Mouse (Mus musculus) kidney, postnatal 0 days (tissue): Measurements from ENCODE around the gene Atcay. TPM values are rescaled to one million over a fixed set of nuclear protein-coding genes. Genes with fewer than 3 reads are reported as not detected.
"Not testable (repeated sequence)": the region's sequence is repeated elsewhere in the genome, so short reads cannot be mapped to it uniquely, and the experiment has no call there.

ENCODE experiments used
- ATAC-seq: fragments of 200-750 bp; cut with Nextera tagmentation; replicated peaks from 2 replicates; pipeline ENCODE4 v1.8.0; 2017; ENCODE audit warnings: low read depth, moderate number of reproducible peaks, moderate TSS enrichment, moderate library complexity; ENCODE audit not compliant: low FRiP score
- DNase-seq: peaks from one replicate; pipeline ENCODE4 v3.0.0-alpha.2; 2016; ENCODE audit warnings: low spot score
- H3K27ac ChIP-seq: fragments of 300-500 bp; sonication (generic); 2 replicates; pipeline ENCODE4 v1.5.1; 2014; ENCODE audit warnings: mild to moderate bottlenecking
- H3K27me3 ChIP-seq: fragments of 300-500 bp; sonication (generic); 2 replicates; pipeline ENCODE4 v1.6.1; 2014; ENCODE audit warnings: low read length, mixed read lengths; ENCODE audit not compliant: insufficient read depth
- H3K36me3 ChIP-seq: fragments of 300-500 bp; sonication (generic); 2 replicates; pipeline ENCODE4 v1.6.1; 2014; ENCODE audit warnings: low read length, mixed read lengths; ENCODE audit not compliant: insufficient read depth
- H3K4me1 ChIP-seq: fragments of 300-500 bp; sonication (generic); replicated peaks from 2 replicates; pipeline ENCODE4 v1.6.1; 2014; ENCODE audit warnings: antibody characterized with exemption, low read length, mixed read lengths; ENCODE audit not compliant: insufficient read depth
- H3K4me2 ChIP-seq: fragments of 300-500 bp; sonication (generic); 2 replicates; pipeline ENCODE4 v1.6.1; 2014; ENCODE audit warnings: mild to moderate bottlenecking, low read length, moderate library complexity, mixed read lengths
- H3K4me3 ChIP-seq: fragments of 300-500 bp; sonication (generic); replicated peaks from 2 replicates; pipeline ENCODE4 v1.5.1; 2014; ENCODE audit warnings: low read depth, low read length
- H3K9ac ChIP-seq: fragments of 300-500 bp; sonication (generic); 2 replicates; pipeline ENCODE4 v1.6.1; 2014; ENCODE audit warnings: low read depth, low read length
- H3K9me3 ChIP-seq: fragments of 300-500 bp; sonication (generic); replicated peaks from 2 replicates; pipeline ENCODE4 v1.6.1; 2016; ENCODE audit warnings: low read length, inconsistent platforms, mixed read lengths
- CTCF ChIP-seq: IDR thresholded peaks from 2 replicates; pipeline ENCODE4 v1.5.1; 2016; ENCODE audit warnings: antibody characterized with exemption, low read depth, mild to moderate bottlenecking, moderate library complexity
- WGBS: fragments of 180-500 bp; shearing (Covaris S2); extraction: QIAGEN DNeasy Blood & Tissue Kit; methylation state at CpG from one replicate; pipeline ENCODE4 v1.1.7; 2014; 5-methylcytosine and 5-hydroxymethylcytosine counted together
- polyA plus RNA-seq: library from polyadenylated mRNA; unstranded; fragments of >200 nt; fragmentation: Nextera tagmentation; extraction: Ambion mirVana; gene quantifications from 2 replicates; pipeline ENCODE4 v1.2.1, GENCODE M21; 2015

Gene Atcay
- polyA plus RNA-seq, 1 experiment from 2014 or later: 0.32 TPM

- no peak overlapping the region for H3K4me3 ChIP-seq
- H3K9me3 ChIP-seq: no peaks in the 10 kb centered on the region
- no peak for DNase-seq
- H3K27me3 ChIP-seq: peaks cover 15% of the 10 kb centered on the region
- no peak for ATAC-seq
- no peak overlapping the region for H3K27ac ChIP-seq
- TF ChIP-seq CTCF: no peak
- no peaks in the 10 kb centered on the region; the same call in 1 of the 2 replicates for H3K4me1 ChIP-seq
- H3K36me3 ChIP-seq: no peaks in the 10 kb centered on the region
- H3K4me2 ChIP-seq: no peak overlapping the region
- WGBS: 77% methylated on average over 6 of the region's 6 CpGs
- H3K9ac ChIP-seq: no peak overlapping the region
These were observed 3.6 kb upstream of the Atcay start for GRCm38 (mm10) chr10:81234206-81234605.

DNA sequence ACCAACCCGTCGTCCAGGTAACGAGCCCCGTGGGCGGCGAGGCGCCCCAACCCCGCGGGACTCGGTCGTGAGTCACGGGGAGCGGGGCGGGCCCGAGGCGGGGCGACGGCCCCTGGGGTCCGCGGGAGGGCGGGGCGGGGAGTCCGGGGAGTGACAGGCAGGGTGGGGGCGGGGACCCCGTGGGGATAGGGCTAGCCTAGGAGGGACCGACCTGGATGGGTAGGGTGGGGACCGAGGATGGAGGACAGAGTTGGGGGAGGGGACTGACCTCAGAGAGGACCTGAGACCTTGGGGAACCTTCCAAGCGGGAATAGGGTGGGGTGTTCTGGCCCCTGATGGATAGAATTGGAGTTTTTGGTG is 2.6 kb upstream of the Atcay start:
- peaks cover 15% of the 10 kb centered on the region for H3K27me3 ChIP-seq
- no peak overlapping the region for H3K27ac ChIP-seq
- peak overlapping the region; percentile 63 for H3K4me3 ChIP-seq
- no peaks in the 10 kb centered on the region for H3K9me3 ChIP-seq
- DNase-seq (no peak), ATAC-seq (peak; percentile 76)
- H3K36me3 ChIP-seq: no peaks in the 10 kb centered on the region
- TF ChIP-seq CTCF: no peak
- peak overlapping the region; percentile 75 for H3K9ac ChIP-seq
- 3% methylated on average over 26 of the region's 28 CpGs for WGBS
- no peaks in the 10 kb centered on the region; the same call in 1 of the 2 replicates for H3K4me1 ChIP-seq
- peak overlapping the region; percentile 69 for H3K4me2 ChIP-seq

- TF ChIP-seq CTCF: 0 out of 2 replicates have a peak, but pooled peaks have one; percentile 2
- 6% methylated on average over 29 of the region's 29 CpGs for WGBS
- Histone ChIP-seq H3K4me2 (peak within 1 kb of the TSS; percentile 69), H3K9me3 (no peaks in the 10 kb centered on the region), H3K27me3 (peaks cover 15% of the 10 kb centered on the region), H3K36me3 (no peaks in the 10 kb centered on the region), H3K4me3 (peak within 1 kb of the TSS; percentile 63), H3K9ac (peak within 1 kb of the TSS; percentile 75), H3K4me1 (no peaks in the 10 kb centered on the region; the same call in 1 of the 2 replicates), H3K27ac (no peak within 1 kb of the TSS)
- ATAC-seq (peak; percentile 88), DNase-seq (peak; percentile 90)
These were observed 2.1 kb upstream of the Atcay start, which contains the start of gene Zfr2 for GRCm38 (mm10) chr10:81232580-81233225. Zfr2 (plus strand) TSS chr10:81233155.

DNA sequence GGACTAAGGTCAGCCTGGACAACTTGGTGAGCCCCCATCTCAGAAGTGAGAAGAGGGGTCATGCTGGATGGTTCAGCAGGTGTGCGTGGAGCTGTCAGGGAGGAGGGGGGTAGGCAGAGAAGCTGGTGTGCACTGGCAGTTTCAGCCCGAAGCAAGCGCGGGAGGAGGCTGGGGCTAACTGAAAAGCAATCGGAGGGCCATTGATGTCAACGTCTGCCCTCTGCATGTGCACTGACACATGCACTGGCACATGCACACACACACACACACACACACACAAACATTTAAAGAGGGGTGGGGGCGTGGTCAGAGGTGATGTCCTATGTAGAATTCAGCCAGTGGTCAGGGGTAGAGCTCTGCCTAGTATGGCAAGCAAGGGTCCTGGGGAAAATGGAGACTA is 803 bp upstream of the Atcay start:
- TF ChIP-seq CTCF: no peak
- H3K36me3 ChIP-seq: no peaks in the 10 kb centered on the region
- no peak overlapping the region for H3K9ac ChIP-seq
- DNase-seq: no peak
- ATAC-seq: no peak
- no peaks in the 10 kb centered on the region for H3K9me3 ChIP-seq
- WGBS: 52% methylated on average over 7 of the region's 7 CpGs
- H3K4me2 ChIP-seq: no peak overlapping the region
- H3K4me3 ChIP-seq: no peak overlapping the region
- H3K27ac ChIP-seq: no peak overlapping the region
- no peaks in the 10 kb centered on the region; the same call in 1 of the 2 replicates for H3K4me1 ChIP-seq
- peaks cover 15% of the 10 kb centered on the region for H3K27me3 ChIP-seq

- no peak for ATAC-seq
- peak overlapping the region; percentile 23 for H3K4me2 ChIP-seq
- WGBS: 12% methylated on average over 20 of the region's 20 CpGs
These were observed 747 bp downstream of the Atcay start for GRCm38 (mm10) chr10:81229735-81230437.

GRCm38 (mm10) chr10:81223731-81224130 is 6.9 kb downstream of the Atcay start:
- not testable (repeated sequence) for H3K36me3 ChIP-seq, H3K4me2 ChIP-seq, H3K27ac ChIP-seq, H3K27me3 ChIP-seq, ATAC-seq, H3K9ac ChIP-seq, H3K9me3 ChIP-seq, DNase-seq, H3K4me3 ChIP-seq, H3K4me1 ChIP-seq
- WGBS: 36% methylated on average over 2 of the region's 2 CpGs

More at GRCm38 (mm10) chr10:81229735-81230437, 747 bp downstream of the Atcay start:
- Histone ChIP-seq H3K27ac (no peak overlapping the region), H3K36me3 (no peaks in the 10 kb centered on the region), H3K4me3 (no peak overlapping the region), H3K9ac (no peak overlapping the region), H3K27me3 (peaks cover 15% of the 10 kb centered on the region), H3K9me3 (no peaks in the 10 kb centered on the region), H3K4me1 (no peaks in the 10 kb centered on the region; the same call in 1 of the 2 replicates)
- DNase-seq: no peak
- no peak for TF ChIP-seq CTCF
